Mouse (Mus musculus) heart, adult 8-10 months (tissue): ENCODE results near the gene Mt4. TPM values are rescaled to one million over a fixed set of nuclear protein-coding genes. Genes with fewer than 3 reads are reported as not detected.
A peak's percentile ranks its signal among the peaks of the same experiment; 100 is the strongest.

Experiments
- DNase-seq: peaks from one replicate; pipeline ENCODE4 v3.0.0; 2022; ENCODE audit warnings: low spot score
- total RNA-seq, 4 experiments: library from RNA; stranded (reverse); gene quantifications; 2 replicates each; pipeline ENCODE4 v1.2.4; 2022

The Mt4 gene
- total RNA-seq = not detected

DNA sequence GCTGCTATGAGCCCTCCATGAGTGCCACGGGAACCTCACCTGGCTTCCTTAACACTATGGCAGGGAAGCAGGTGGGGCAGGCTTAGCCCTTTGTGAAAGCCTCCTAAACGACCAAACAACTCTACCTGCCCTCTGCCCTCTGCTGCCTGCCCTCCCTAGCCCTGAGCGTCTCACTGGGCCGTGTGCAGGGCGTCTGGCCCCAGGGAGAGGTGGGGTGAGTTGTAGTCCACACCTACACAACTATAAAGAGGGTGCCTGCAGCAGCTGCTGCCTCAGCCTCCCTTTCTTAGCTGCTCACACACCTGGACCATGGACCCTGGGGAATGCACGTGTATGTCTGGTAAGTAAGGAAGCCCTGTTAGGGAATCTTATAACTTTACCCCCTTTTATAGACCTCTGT is at the start of gene Mt4:
Gene Mt4, plus strand, starts transcription at position 265 of the 400 bp plus-strand sequence.
- DNase-seq = no peak

- no peak for DNase-seq
Observed at GRCm38 (mm10) chr8:94087964-94088363, 49.0 kb upstream of the Mt4 start.

- no peak for DNase-seq
Observed at GRCm38 (mm10) chr8:94089715-94090114, 47.3 kb upstream of the Mt4 start.

- no peak for DNase-seq
Observed at GRCm38 (mm10) chr8:94092848-94093247, 44.1 kb upstream of the Mt4 start.

DNA sequence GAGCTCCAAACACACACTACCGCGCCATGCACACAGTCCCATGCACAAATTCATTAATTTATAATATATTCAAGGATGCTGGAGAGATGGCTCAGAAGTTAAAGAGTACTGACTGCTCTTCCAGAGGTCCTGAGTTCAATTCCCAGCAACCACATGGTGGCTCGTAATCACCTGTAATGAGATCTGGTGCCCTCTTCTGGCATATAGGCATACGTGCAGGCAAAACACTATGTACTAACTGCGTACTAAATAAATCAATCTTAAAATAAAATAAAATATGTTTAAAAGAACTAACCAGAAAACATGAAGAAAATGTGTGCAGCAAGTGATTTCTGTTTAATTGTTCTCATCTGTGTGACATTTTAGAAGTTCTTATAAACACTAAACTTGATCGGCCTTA is 42.7 kb upstream of the Mt4 start:
- no peak for DNase-seq

DNA sequence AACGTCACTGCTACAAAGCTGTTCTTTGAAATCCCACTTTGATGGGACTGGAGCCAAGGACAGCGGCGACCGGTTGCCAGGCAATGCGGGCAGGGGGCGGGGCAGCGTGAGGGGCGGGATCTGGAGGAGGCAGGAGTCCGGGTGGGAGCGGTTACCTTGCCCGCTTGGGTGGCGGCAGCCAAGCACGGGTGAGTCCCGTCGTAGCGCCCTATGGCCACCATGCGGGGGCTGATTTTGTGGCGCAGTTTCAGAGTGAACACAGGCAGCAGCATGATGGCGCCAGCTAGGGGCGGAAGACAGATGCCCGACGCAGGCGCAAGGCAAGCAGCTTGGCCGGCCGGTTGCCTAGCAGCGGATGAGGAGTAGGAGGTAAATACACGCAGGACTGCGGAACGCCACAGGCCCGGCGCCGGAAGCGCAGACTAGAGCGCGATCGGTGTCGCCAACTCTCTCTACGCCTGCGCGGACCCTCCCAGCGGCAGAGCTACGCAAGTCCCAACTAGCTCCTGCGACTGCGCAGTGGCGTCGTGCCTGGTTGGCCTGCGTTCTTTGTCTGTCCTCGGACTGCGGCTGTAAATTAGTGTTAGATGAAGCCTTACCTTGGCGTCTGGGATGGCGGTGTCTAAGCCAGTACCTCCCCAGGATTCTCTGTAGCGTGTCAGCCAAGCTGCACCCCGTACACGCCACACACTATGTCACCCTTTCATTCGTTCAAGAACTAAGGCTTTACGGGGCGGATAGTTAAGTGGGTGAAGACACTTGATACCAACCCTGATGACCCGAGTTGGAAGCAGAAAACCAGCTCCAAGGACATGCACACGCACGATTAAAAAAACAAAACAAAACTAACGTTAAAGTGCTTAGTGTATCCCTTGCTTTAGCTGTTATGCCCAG is 38.7 kb upstream of the Mt4 start, which contains the start of gene Bbs2:
Gene Bbs2, minus strand, starts transcription at position 848 of the 894 bp plus-strand sequence.
- DNase-seq = peak; percentile 99

GRCm38 (mm10) chr8:94098996-94099395 is 38.0 kb upstream of the Mt4 start:
- no peak for DNase-seq

- no peak for DNase-seq
Observed at GRCm38 (mm10) chr8:94104146-94104545, 32.9 kb upstream of the Mt4 start.

- peak; percentile 16 for DNase-seq
Observed at GRCm38 (mm10) chr8:94107871-94108270, 29.1 kb upstream of the Mt4 start.

DNA sequence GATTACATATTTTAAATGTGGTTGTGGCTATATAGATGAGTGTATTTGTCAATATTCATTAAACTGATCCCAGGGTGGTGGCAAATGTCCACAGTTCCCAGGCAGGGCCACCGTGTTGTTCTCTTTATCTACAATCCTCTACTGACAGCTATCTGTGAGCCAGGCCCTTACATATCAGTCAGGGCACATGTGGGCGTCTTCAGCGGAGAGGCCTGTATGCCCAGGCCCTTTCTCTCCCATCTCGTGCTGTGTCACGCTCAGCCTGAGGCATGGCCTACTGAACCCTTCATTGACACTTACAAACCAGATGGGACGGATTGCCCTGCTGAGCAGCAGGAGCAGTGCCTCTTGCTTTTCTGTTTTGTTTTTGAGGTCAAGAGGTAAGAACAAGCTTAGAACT is 27.6 kb upstream of the Mt4 start:
- no peak for DNase-seq

DNA sequence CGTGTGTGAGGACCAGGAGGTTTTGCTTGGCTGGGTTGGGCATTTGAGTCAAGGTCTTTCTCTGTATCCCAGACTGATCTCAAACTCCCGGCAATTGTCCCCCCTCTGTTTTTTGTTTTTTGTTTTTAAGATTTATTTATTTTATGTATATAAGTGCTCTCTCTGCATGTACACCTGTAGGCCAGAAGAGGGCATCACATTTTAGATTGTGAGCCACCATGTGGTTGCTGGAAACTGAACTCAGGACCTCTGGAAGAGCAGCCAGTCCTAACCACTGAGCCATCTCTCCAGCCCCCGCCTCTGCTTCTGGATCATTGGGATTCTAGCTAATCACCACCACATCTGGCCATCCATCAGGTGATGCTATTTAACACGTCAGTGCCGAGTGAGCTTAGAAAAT is 27.2 kb upstream of the Mt4 start:
- no peak for DNase-seq

DNA sequence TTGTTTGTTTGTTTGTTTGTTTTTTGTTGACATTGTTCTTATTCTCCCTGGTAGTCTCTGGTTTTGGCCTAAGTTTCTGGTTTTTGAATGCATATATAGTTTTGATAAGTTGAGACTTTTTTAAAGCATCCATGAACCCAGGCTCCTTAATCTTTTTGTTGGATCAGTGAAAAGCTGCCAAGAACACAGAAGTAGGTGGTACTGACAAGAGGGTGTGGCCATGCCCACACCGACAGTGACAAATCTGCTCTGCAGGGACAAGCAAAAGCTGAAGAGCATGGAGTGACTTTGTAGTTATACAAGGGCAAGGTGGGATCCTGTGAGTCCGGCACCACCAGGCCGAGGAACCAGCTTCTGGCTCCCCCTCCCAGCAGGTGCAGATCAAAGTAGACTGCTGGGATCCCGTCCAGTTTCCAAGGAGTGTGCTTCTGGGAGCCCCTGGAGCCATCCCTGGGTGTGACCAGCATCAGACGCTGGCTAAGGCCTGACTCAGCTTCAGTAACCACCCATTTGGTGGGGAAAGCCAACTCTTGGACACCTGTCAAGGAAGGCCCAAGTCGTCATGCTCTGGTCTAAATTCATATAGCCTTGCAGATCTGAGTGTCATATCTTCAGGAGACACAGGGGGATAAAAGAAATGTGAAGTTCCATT is 26.3 kb upstream of the Mt4 start:
- no peak for DNase-seq

GRCm38 (mm10) chr8:94113435-94113834 is 23.6 kb upstream of the Mt4 start:
- no peak for DNase-seq

- DNase-seq = no peak
Observed at GRCm38 (mm10) chr8:94113972-94114371, 23.0 kb upstream of the Mt4 start.

- no peak for DNase-seq
Observed at GRCm38 (mm10) chr8:94118776-94119430, 18.1 kb upstream of the Mt4 start.

DNA sequence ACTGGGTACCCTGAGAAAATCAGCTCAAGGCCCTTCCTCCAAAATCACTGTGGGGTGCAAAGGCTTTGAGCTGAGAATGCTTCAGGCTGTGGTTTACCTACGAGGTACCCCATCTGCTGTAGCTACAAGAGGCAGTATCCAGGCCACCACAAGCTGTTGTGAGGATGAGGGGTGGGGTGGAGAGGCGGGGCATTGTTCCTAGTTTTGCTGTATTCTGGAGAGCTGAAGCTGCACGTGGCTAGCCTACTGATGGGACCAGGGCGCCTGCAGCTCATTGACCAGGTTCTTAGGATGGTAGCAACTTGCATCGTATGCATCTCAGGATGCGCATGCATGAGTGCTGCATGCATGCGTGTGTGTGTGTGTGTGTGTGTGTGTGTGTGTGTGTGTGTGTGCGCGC is 15.4 kb upstream of the Mt4 start:
- DNase-seq = no peak

GRCm38 (mm10) chr8:94122711-94123468 is 14.1 kb upstream of the Mt4 start:
- DNase-seq = no peak

GRCm38 (mm10) chr8:94127711-94128110 is 9.3 kb upstream of the Mt4 start:
- no peak for DNase-seq

GRCm38 (mm10) chr8:94129133-94129789 is 7.7 kb upstream of the Mt4 start:
- no peak for DNase-seq

GRCm38 (mm10) chr8:94130126-94130525 is 6.9 kb upstream of the Mt4 start:
- no peak for DNase-seq

DNA sequence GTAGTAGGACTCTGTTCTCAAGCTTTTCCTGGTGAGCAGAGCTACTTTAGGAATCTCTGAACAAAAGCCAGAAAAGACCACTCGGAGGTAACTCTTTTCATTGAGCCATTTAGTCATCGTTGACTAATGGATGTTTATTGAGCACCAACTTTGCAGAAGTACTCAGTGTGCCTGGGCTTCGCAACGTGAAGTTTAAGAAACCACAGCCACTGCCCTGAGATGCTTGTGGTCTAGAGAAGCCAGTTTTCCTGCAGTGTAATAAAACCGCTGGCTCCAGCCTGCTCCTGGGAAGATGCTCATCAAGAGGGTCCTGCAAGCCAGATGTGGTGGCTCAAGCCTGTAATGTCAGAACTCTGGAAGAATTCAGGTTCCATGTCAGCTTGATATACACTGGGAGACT is 4.9 kb upstream of the Mt4 start:
- no peak for DNase-seq
